Mouse (Mus musculus) midbrain, postnatal 0 days (tissue): ENCODE measurements around the gene Syt1. TPM values are rescaled to one million over a fixed set of nuclear protein-coding genes. Genes with fewer than 3 reads are reported as not detected.
A peak's percentile ranks its signal among the peaks of the same experiment; 100 is the strongest.

Experiments used
- ATAC-seq: fragments of 200-750 bp; cut with Nextera tagmentation; 2 replicates; pipeline ENCODE4 v1.8.0; 2017; ENCODE audit warnings: moderate number of reproducible peaks, mild to moderate bottlenecking, moderate TSS enrichment, moderate library complexity; ENCODE audit not compliant: low FRiP score
- DNase-seq: peaks from one replicate; pipeline ENCODE4 v3.0.0-alpha.2; 2015; ENCODE audit warnings: low spot score
- H3K27ac ChIP-seq: fragments of 300-500 bp; sonication (generic); 2 replicates; pipeline ENCODE4 v1.5.1; 2014; ENCODE audit warnings: low read depth, mild to moderate bottlenecking, low read length, mixed read lengths
- H3K27me3 ChIP-seq: fragments of 300-500 bp; sonication (generic); 2 replicates; pipeline ENCODE4 v1.6.1; 2014; ENCODE audit warnings: low read length, control low read depth, mixed read lengths; ENCODE audit not compliant: insufficient read depth
- H3K36me3 ChIP-seq: fragments of 300-500 bp; sonication (generic); 2 replicates; pipeline ENCODE4 v1.6.1; 2014; ENCODE audit warnings: low read length, control low read depth, mixed read lengths; ENCODE audit not compliant: insufficient read depth
- H3K4me1 ChIP-seq: fragments of 300-500 bp; sonication (generic); 2 replicates; pipeline ENCODE4 v1.6.1; 2014; ENCODE audit warnings: mild to moderate bottlenecking, control low read depth, antibody characterized with exemption, low read length, mixed read lengths; ENCODE audit not compliant: insufficient read depth
- H3K4me2 ChIP-seq: fragments of 300-500 bp; sonication (generic); 2 replicates; pipeline ENCODE4 v1.6.1; 2014; ENCODE audit warnings: low read depth, mild to moderate bottlenecking, low read length, mixed read lengths; ENCODE audit not compliant: poor library complexity, severe bottlenecking
- H3K4me3 ChIP-seq: fragments of 300-500 bp; sonication (generic); 2 replicates; pipeline ENCODE4 v1.5.1; 2014; ENCODE audit warnings: low read depth, mild to moderate bottlenecking, low read length, moderate library complexity
- H3K9ac ChIP-seq: fragments of 300-500 bp; sonication (generic); replicated peaks from 2 replicates; pipeline ENCODE4 v1.6.1; 2014; ENCODE audit warnings: mild to moderate bottlenecking, low read length, moderate library complexity, mixed read lengths; ENCODE audit not compliant: poor library complexity, severe bottlenecking
- H3K9me3 ChIP-seq: fragments of 300-500 bp; sonication (generic); 2 replicates; pipeline ENCODE4 v1.6.1; 2016; ENCODE audit warnings: low read length, control low read depth
- CTCF ChIP-seq: IDR thresholded peaks from 2 replicates; pipeline ENCODE4 v1.5.1; 2016; ENCODE audit warnings: antibody characterized with exemption, mild to moderate bottlenecking
- WGBS: fragments of 180-500 bp; shearing (Covaris S2); extraction: QIAGEN DNeasy Blood & Tissue Kit; methylation state at CpG from one replicate; pipeline ENCODE4 v1.1.7; 2014; 5-methylcytosine and 5-hydroxymethylcytosine counted together
- polyA plus RNA-seq: library from polyadenylated mRNA; unstranded; fragments of >200 nt; fragmentation: Nextera tagmentation; extraction: Ambion mirVana; gene quantifications from 2 replicates; pipeline ENCODE4 v1.2.1, GENCODE M21; 2015
- total RNA-seq: library from RNA; depleted of rRNA; stranded (reverse); fragments of >200 nt; gene quantifications from 2 replicates; pipeline ENCODE4 v1.2.3, GENCODE M21; 2014

Gene Syt1
- total and polyA plus RNA-seq, 2 experiments from 2014 or later, result 111 to 141 TPM

DNA sequence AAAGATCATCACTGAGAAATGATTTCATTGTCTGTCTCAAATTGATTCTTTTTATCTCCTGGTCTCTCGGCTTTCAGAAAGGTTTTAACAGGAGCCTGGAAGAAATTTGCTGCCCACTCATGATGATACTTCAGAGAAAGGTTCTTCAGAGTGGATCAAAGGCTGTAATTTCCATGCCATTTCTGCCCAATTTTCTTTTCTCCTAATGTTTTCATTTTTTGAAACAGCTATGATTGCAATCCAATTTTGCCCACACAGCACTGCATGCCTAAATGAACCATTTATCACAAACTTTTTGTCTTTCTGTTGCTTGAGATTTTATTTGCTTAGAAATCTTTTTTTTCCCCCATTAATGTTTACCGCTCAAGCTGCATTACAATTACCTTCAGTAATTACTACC, 257.5 kb downstream of the Syt1 start:
- WGBS, result 83% methylated on average over 2 of the region's 2 CpGs
- no peak for DNase-seq
- H3K27me3 ChIP-seq, result no peaks in the 10 kb centered on the region
- H3K27ac ChIP-seq, result no peak overlapping the region
- TF ChIP-seq CTCF, result no peak
- no peaks in the 10 kb centered on the region for H3K9me3 ChIP-seq
- ATAC-seq, result no peak
- no peaks in the 10 kb centered on the region for H3K4me1 ChIP-seq
- no peak overlapping the region for H3K4me2 ChIP-seq
- no peak overlapping the region for H3K4me3 ChIP-seq
- H3K9ac ChIP-seq, result no peak overlapping the region
- H3K36me3 ChIP-seq, result no peaks in the 10 kb centered on the region

DNA sequence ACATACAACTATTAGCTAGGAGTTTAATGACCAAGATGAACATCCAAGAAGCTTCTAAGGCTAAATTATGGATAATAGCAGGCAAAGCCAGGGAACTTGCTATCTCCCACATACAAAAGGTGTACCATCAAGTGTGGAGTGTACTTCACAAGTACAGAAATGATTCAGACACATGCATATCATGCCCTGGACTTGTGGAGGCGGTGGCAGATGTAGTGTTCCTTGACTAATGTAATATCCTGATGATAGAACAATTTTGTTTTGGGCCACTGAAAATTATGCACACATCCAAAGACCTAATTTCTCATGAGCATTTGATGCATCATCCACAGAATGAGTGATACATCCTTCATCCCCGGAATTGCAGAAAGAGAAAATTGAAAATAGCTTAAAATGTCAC, 267.0 kb downstream of the Syt1 start:
- WGBS, result 88% methylated on average over 2 of the region's 2 CpGs
- no peaks in the 10 kb centered on the region for H3K27me3 ChIP-seq
- H3K9me3 ChIP-seq, result no peaks in the 10 kb centered on the region
- H3K27ac ChIP-seq, result no peak overlapping the region
- no peak overlapping the region for H3K4me2 ChIP-seq
- ATAC-seq (no peak), DNase-seq (no peak)
- no peak overlapping the region for H3K9ac ChIP-seq
- H3K4me3 ChIP-seq, result no peak overlapping the region
- TF ChIP-seq CTCF, result no peak
- H3K4me1 ChIP-seq, result no peaks in the 10 kb centered on the region
- H3K36me3 ChIP-seq, result no peaks in the 10 kb centered on the region

DNA sequence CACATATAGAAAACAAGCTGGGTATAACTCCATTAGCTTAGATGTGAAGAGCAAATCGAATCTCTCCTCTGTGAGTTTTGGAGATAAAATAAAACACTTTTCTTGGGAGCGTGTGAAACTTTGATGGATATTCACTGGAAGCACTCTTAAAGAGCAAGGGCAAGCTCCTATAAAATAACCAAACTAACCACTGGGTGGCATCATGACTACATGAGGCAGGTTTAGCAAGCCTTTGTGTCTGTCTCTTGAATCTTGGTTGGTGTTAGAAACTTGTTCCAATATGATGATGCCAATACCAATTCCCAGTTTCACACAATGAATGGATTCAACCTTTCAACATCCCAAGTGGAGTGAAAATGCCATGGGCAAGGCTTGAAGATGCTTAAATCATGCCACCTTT, 276.8 kb downstream of the Syt1 start:
- no peak overlapping the region for H3K4me3 ChIP-seq
- no peak overlapping the region for H3K27ac ChIP-seq
- H3K4me2 ChIP-seq, result no peak overlapping the region
- no peaks in the 10 kb centered on the region for H3K9me3 ChIP-seq
- peak; percentile 74 for TF ChIP-seq CTCF
- WGBS, result 74% methylated on average over 2 of the region's 2 CpGs
- H3K36me3 ChIP-seq, result no peaks in the 10 kb centered on the region
- peak; percentile 81 for DNase-seq
- H3K4me1 ChIP-seq, result no peaks in the 10 kb centered on the region
- H3K27me3 ChIP-seq, result no peaks in the 10 kb centered on the region
- no peak for ATAC-seq
- no peak overlapping the region for H3K9ac ChIP-seq

GRCm38 (mm10) chr10:108728961-108729360, 281.8 kb downstream of the Syt1 start:
- DNase-seq (no peak), ATAC-seq (no peak)
- no peaks in the 10 kb centered on the region for H3K27me3 ChIP-seq
- H3K4me3 ChIP-seq, result no peak overlapping the region
- H3K9me3 ChIP-seq, result no peaks in the 10 kb centered on the region
- 72% methylated on average over 8 of the region's 8 CpGs for WGBS
- H3K36me3 ChIP-seq, result no peaks in the 10 kb centered on the region
- no peak overlapping the region for H3K27ac ChIP-seq
- H3K4me2 ChIP-seq, result no peak overlapping the region
- TF ChIP-seq CTCF, result no peak
- no peak overlapping the region for H3K9ac ChIP-seq
- no peaks in the 10 kb centered on the region for H3K4me1 ChIP-seq

GRCm38 (mm10) chr10:108726391-108726790, 284.4 kb downstream of the Syt1 start:
- H3K27me3 ChIP-seq, result no peaks in the 10 kb centered on the region
- H3K36me3 ChIP-seq, result no peaks in the 10 kb centered on the region
- H3K9me3 ChIP-seq, result no peaks in the 10 kb centered on the region
- H3K4me1 ChIP-seq, result no peaks in the 10 kb centered on the region
- no peak overlapping the region for H3K4me3 ChIP-seq
- no peak for TF ChIP-seq CTCF
- H3K27ac ChIP-seq, result no peak overlapping the region
- DNase-seq, result no peak
- no peak overlapping the region for H3K4me2 ChIP-seq
- no peak for ATAC-seq
- H3K9ac ChIP-seq, result no peak overlapping the region
- 83% methylated on average over 4 of the region's 4 CpGs for WGBS

GRCm38 (mm10) chr10:108724878-108725277, 285.9 kb downstream of the Syt1 start:
- H3K9me3 ChIP-seq, result no peaks in the 10 kb centered on the region
- 72% methylated on average over 3 of the region's 3 CpGs for WGBS
- no peak overlapping the region for H3K4me2 ChIP-seq
- DNase-seq, result no peak
- H3K27ac ChIP-seq, result no peak overlapping the region
- ATAC-seq, result no peak
- no peak overlapping the region for H3K9ac ChIP-seq
- H3K4me3 ChIP-seq, result no peak overlapping the region
- TF ChIP-seq CTCF, result no peak
- H3K27me3 ChIP-seq, result no peaks in the 10 kb centered on the region
- no peaks in the 10 kb centered on the region for H3K36me3 ChIP-seq
- H3K4me1 ChIP-seq, result no peaks in the 10 kb centered on the region

DNA sequence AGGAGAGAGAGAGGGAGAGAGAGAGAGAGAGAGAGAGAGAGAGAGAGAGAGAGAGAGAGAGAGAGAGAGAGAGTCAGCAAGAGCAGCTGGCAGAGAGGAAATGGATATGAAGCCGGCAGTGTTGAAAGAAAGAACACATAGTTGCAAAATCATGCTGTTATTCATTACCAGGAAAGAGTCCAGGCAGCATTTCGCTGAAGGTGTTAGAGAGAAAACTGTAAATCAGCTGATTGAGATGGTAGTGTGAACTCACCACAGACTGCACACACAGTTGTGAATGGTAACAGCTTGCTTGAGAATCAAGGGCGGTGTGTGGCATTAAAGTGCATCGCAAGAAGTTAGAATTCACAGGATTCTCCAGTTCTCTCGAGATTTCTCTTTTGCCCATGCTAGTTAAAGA, 300.3 kb downstream of the Syt1 start:
- DNase-seq, result no peak
- H3K9ac ChIP-seq, result no peak overlapping the region
- WGBS, result 79% methylated on average over 5 of the region's 5 CpGs

More for the DNA sequence above, 300.3 kb downstream of the Syt1 start:
- no peak overlapping the region for H3K27ac ChIP-seq
- no peak for ATAC-seq
- H3K4me2 ChIP-seq, result no peak overlapping the region
- TF ChIP-seq CTCF, result no peak
- H3K27me3 ChIP-seq, result no peaks in the 10 kb centered on the region
- H3K9me3 ChIP-seq, result no peaks in the 10 kb centered on the region
- H3K4me1 ChIP-seq, result no peaks in the 10 kb centered on the region
- no peaks in the 10 kb centered on the region for H3K36me3 ChIP-seq
- H3K4me3 ChIP-seq, result no peak overlapping the region
